Mouse (Mus musculus) E14TG2a.4 (cell line): ENCODE results near the gene Gria1.

Source experiments
- CTCF ChIP-seq: conservative IDR thresholded peaks from 2 replicates; pipeline ENCODE4 v1.5.1; 2014; ENCODE audit warnings: low read length
- NANOG ChIP-seq: IDR thresholded peaks from 2 replicates; pipeline ENCODE4 v1.6.1; 2014; ENCODE audit warnings: borderline replicate concordance, low read length, mixed read lengths
- POU5F1 ChIP-seq: IDR thresholded peaks from 2 replicates; pipeline ENCODE4 v1.6.1; 2014; ENCODE audit warnings: low read length, borderline replicate concordance

- TF ChIP-seq CTCF: no peak
- TF ChIP-seq POU5F1: no peak
- TF ChIP-seq NANOG: no peak
Observed at GRCm38 (mm10) chr11:57235446-57235845, 224.3 kb downstream of the Gria1 start.
